In the genomic region with DNA sequence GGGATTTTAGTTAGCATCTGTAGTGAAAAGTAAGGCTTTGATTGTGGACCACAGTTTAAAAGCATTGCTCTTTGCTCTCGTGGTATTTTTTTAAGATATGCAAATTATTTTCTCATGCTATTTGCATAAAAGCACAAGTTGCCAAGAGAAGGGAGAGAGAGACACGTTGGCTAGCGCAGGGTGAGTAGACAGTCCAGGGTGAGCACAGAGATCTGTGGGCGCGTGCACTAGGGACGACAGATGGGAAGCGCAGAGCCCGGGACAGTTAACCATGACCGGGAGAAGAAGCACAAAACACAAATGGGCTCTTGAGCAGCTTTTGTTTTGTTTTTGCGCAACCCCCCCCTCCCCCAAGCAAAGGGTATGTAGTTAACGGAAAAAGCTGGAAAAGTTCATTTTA, we compare ENCODE assay signal across 27 mouse cellular contexts. TPM values are rescaled to one million over a fixed set of nuclear protein-coding genes. Genes with fewer than 3 reads are reported as not detected.
A peak's percentile ranks its signal among the peaks of the same experiment; 100 is the strongest.
DNase-seq lines count a peak whose midpoint lies in the region; ATAC-seq lines count a peak whose summit lies in the region.
"Had no signal": no experiment of that assay in that cellular context is flagged by ENCODE, and none has a peak within 500 bp of the region (broad histone marks: within the 10 kb centered on the region; RNA-seq: fewer than 3 reads in every experiment).

No protein-coding gene starts in this region.

- no peak overlapping the region for H3K9ac ChIP-seq in forebrain, embryonic 13.5 days
- no peak overlapping the region for H3K9ac ChIP-seq in forebrain, embryonic 12.5 days
- no peak overlapping the region for H3K9ac ChIP-seq in hindbrain, embryonic 11.5 days (ENCODE audit: low read depth, low read length)
- H3K9ac ChIP-seq: heart, embryonic 13.5 days; limb, embryonic 13.5 days; liver, embryonic 14.5 days had no signal

- H3K36me3 ChIP-seq in forebrain, embryonic 13.5 days (ENCODE audit: poor library complexity, severe bottlenecking) = peaks cover 28% of the 10 kb centered on the region
- peaks cover 31% of the 10 kb centered on the region for H3K36me3 ChIP-seq in forebrain, embryonic 12.5 days (replicated peaks)
- 0 out of 2 replicates have a peak, but pooled peaks cover 2% of the 10 kb centered on the region for H3K36me3 ChIP-seq in hindbrain, embryonic 11.5 days (ENCODE audit: control insufficient read depth, insufficient read depth, low read length)
- peaks cover 58% of the 10 kb centered on the region for H3K36me3 ChIP-seq in hindbrain, embryonic 10.5 days
- H3K36me3 ChIP-seq in megakaryocyte, embryonic 14.5 days (replicated peaks; ENCODE audit: low read length) = peaks cover 73% of the 10 kb centered on the region

- ATAC-seq in forebrain, embryonic 13.5 days = 0 out of 2 replicates have a peak, but pooled peaks have one; percentile 58
- ATAC-seq in forebrain, embryonic 12.5 days (ENCODE audit: low FRiP score) = no peak
- peak; percentile 49; the same call in 1 of the 2 replicates for ATAC-seq in hindbrain, embryonic 11.5 days (ENCODE audit: low FRiP score)
- ATAC-seq in megakaryocyte, adult 5-6 weeks (ENCODE audit: poor library complexity, severe bottlenecking) = no peak
- ATAC-seq: activated CD4-positive, CD25-positive, alpha-beta regulatory T cell, adult 4 months; intestine, postnatal 0 days had no signal

- no peak overlapping the region for H3K27ac ChIP-seq in forebrain, embryonic 13.5 days
- no peak overlapping the region for H3K27ac ChIP-seq in forebrain, embryonic 12.5 days
- no peak overlapping the region for H3K27ac ChIP-seq in hindbrain, embryonic 11.5 days (ENCODE audit: low read depth, low read length)
- H3K27ac ChIP-seq in hindbrain, embryonic 10.5 days = no peak overlapping the region
- H3K27ac ChIP-seq: heart, adult 2 months; heart, embryonic 13.5 days; layer of hippocampus, adult 2 months; limb, embryonic 13.5 days; liver, embryonic 14.5 days had no signal

- DNase-seq in hindbrain, embryonic 11.5 days (ENCODE audit: low spot score) = peak; percentile 23
- DNase-seq in hindbrain, embryonic 10.5 days (ENCODE audit: low spot score) = no peak
- DNase-seq in brain, adult 2 months (ENCODE audit: low read depth, low spot score) = peak; percentile 51
- DNase-seq in adrenal gland, postnatal 10 days = no peak
- DNase-seq: adrenal gland, postnatal 14 days; B cell, adult 2 months; gastrocnemius, postnatal 14 days; heart, adult 2 months; kidney, postnatal 25 days; layer of hippocampus, postnatal 36 days; lung, postnatal 4 days; right cerebral cortex, postnatal 14 days; spleen, adult 18-20 months had no signal

- H3K4me3 ChIP-seq in forebrain, embryonic 13.5 days = no peak overlapping the region
- no peak overlapping the region for H3K4me3 ChIP-seq in forebrain, embryonic 12.5 days (replicated peaks)
- no peak overlapping the region for H3K4me3 ChIP-seq in hindbrain, embryonic 11.5 days (ENCODE audit: low read depth, low read length)
- H3K4me3 ChIP-seq in hindbrain, embryonic 10.5 days = no peak overlapping the region
- peak overlapping the region; percentile 48 for H3K4me3 ChIP-seq in megakaryocyte, embryonic 14.5 days (replicated peaks)
- H3K4me3 ChIP-seq: heart, adult 2 months; heart, embryonic 13.5 days; layer of hippocampus, adult 2 months; limb, embryonic 13.5 days had no signal

- no peaks in the 10 kb centered on the region for H3K9me3 ChIP-seq in forebrain, embryonic 13.5 days (replicated peaks)
- H3K9me3 ChIP-seq in forebrain, embryonic 12.5 days = no peaks in the 10 kb centered on the region
- H3K9me3 ChIP-seq in hindbrain, embryonic 11.5 days (ENCODE audit: control insufficient read depth, low read length) = no peaks in the 10 kb centered on the region
- H3K9me3 ChIP-seq in hindbrain, embryonic 10.5 days = no peaks in the 10 kb centered on the region
- H3K9me3 ChIP-seq in megakaryocyte, embryonic 14.5 days = no peaks in the 10 kb centered on the region
- H3K9me3 ChIP-seq: G1E; heart, embryonic 13.5 days; limb, embryonic 13.5 days had no signal

- WGBS in forebrain, embryonic 13.5 days = 74% methylated on average over 11 of the region's 11 CpGs
- WGBS in forebrain, embryonic 12.5 days = 84% methylated on average over 11 of the region's 11 CpGs
- 82% methylated on average over 11 of the region's 11 CpGs for WGBS in hindbrain, embryonic 11.5 days
- 89% methylated on average over 11 of the region's 11 CpGs for WGBS in hindbrain, embryonic 10.5 days

- no peaks in the 10 kb centered on the region for H3K27me3 ChIP-seq in forebrain, embryonic 13.5 days
- no peaks in the 10 kb centered on the region for H3K27me3 ChIP-seq in forebrain, embryonic 12.5 days
- H3K27me3 ChIP-seq in hindbrain, embryonic 11.5 days (ENCODE audit: control insufficient read depth, insufficient read depth, low read length) = no peaks in the 10 kb centered on the region
- H3K27me3 ChIP-seq in hindbrain, embryonic 10.5 days (ENCODE audit: insufficient read depth, poor library complexity, severe bottlenecking) = no peaks in the 10 kb centered on the region
- H3K27me3 ChIP-seq in megakaryocyte, embryonic 14.5 days (replicated peaks) = no peaks in the 10 kb centered on the region
- H3K27me3 ChIP-seq: CH12.LX; heart, embryonic 13.5 days; limb, embryonic 13.5 days had no signal

- H3K4me1 ChIP-seq in forebrain, embryonic 13.5 days = peaks cover 4% of the 10 kb centered on the region; the same call in 1 of the 2 replicates
- no peaks in the 10 kb centered on the region for H3K4me1 ChIP-seq in forebrain, embryonic 12.5 days
- H3K4me1 ChIP-seq in hindbrain, embryonic 11.5 days (replicated peaks; ENCODE audit: control insufficient read depth, insufficient read depth, low read length) = no peaks in the 10 kb centered on the region
- no peaks in the 10 kb centered on the region for H3K4me1 ChIP-seq in hindbrain, embryonic 10.5 days (replicated peaks)
- H3K4me1 ChIP-seq in megakaryocyte, embryonic 14.5 days = peaks cover 55% of the 10 kb centered on the region
- H3K4me1 ChIP-seq: limb, embryonic 13.5 days had no signal

- H3K4me2 ChIP-seq in forebrain, embryonic 13.5 days = no peak overlapping the region
- H3K4me2 ChIP-seq in forebrain, embryonic 12.5 days = no peak overlapping the region
- no peak overlapping the region for H3K4me2 ChIP-seq in hindbrain, embryonic 11.5 days (replicated peaks; ENCODE audit: low read depth, low read length)
- H3K4me2 ChIP-seq: heart, embryonic 13.5 days; limb, embryonic 13.5 days; midbrain, embryonic 11.5 days had no signal

RNA-seq across cellular contexts. Expression of a gene that starts 15.2 kb away (rescaled TPM):
- 4.9 and 5.2 TPM in 2 replicates for polyA plus RNA-seq in forebrain, embryonic 13.5 days (2015; fragmentation: Nextera tagmentation; extraction: Ambion mirVana)
- 4.6 and 4.8 TPM in 2 replicates for polyA plus RNA-seq in forebrain, embryonic 12.5 days (2016; fragmentation: Nextera tagmentation; extraction: Ambion mirVana)
- 8.1 and 11.2 TPM in 2 replicates for polyA plus RNA-seq in hindbrain, embryonic 11.5 days (2014; fragmentation: Nextera tagmentation; extraction: Ambion mirVana)
- polyA plus RNA-seq in hindbrain, embryonic 10.5 days (2016; fragmentation: Nextera tagmentation; extraction: Ambion mirVana) = 9.5 and 9.8 TPM in 2 replicates
- 2.9 and 5.8 TPM in 2 replicates for polyA plus RNA-seq in megakaryocyte, embryonic 14.5 days (2012; ENCODE audit: insufficient read depth, low replicate concordance)
- 1.3 and 2.2 TPM in 2 replicates for total RNA-seq in megakaryocyte, adult 5-6 weeks (2015)
- 4.8 and 6.7 TPM in 2 replicates for total RNA-seq in megakaryocyte, adult 5-6 weeks (2017)
- total RNA-seq in adrenal gland, postnatal 10 days (2021) = 10 to 100 TPM; 16.7 to 18.6 TPM

RNA-seq across cellular contexts. Expression of a gene that starts 18.7 kb away (rescaled TPM):
- polyA plus RNA-seq in forebrain, embryonic 13.5 days (2015; fragmentation: Nextera tagmentation; extraction: Ambion mirVana) = 5.5 and 5.6 TPM in 2 replicates
- polyA plus RNA-seq in forebrain, embryonic 12.5 days (2016; fragmentation: Nextera tagmentation; extraction: Ambion mirVana) = 8.2 and 8.5 TPM in 2 replicates
- 8.2 and 8.3 TPM in 2 replicates for polyA plus RNA-seq in hindbrain, embryonic 11.5 days (2014; fragmentation: Nextera tagmentation; extraction: Ambion mirVana)
- 5.6 and 7.9 TPM in 2 replicates for polyA plus RNA-seq in hindbrain, embryonic 10.5 days (2016; fragmentation: Nextera tagmentation; extraction: Ambion mirVana)
- 0.79 and 4.7 TPM in 2 replicates for polyA plus RNA-seq in megakaryocyte, embryonic 14.5 days (2012; ENCODE audit: insufficient read depth, low replicate concordance)
- total RNA-seq in megakaryocyte, adult 5-6 weeks (2015) = 8.9 and 11.7 TPM in 2 replicates
- total RNA-seq in megakaryocyte, adult 5-6 weeks (2017) = 9.1 and 10.1 TPM in 2 replicates
- 1 to 10 TPM; 5.7 to 7.2 TPM for total RNA-seq in adrenal gland, postnatal 10 days (2021)

RNA-seq across cellular contexts. Expression of a gene that starts 19.4 kb away (rescaled TPM):
- 18.4 and 18.5 TPM in 2 replicates for polyA plus RNA-seq in forebrain, embryonic 13.5 days (2015; fragmentation: Nextera tagmentation; extraction: Ambion mirVana)
- 20.0 and 22.5 TPM in 2 replicates for polyA plus RNA-seq in forebrain, embryonic 12.5 days (2016; fragmentation: Nextera tagmentation; extraction: Ambion mirVana)
- 19.2 and 19.7 TPM in 2 replicates for polyA plus RNA-seq in hindbrain, embryonic 11.5 days (2014; fragmentation: Nextera tagmentation; extraction: Ambion mirVana)
- polyA plus RNA-seq in hindbrain, embryonic 10.5 days (2016; fragmentation: Nextera tagmentation; extraction: Ambion mirVana) = 16.5 and 17.9 TPM in 2 replicates
- polyA plus RNA-seq in megakaryocyte, embryonic 14.5 days (2012; ENCODE audit: insufficient read depth, low replicate concordance) = 2.4 and 7.2 TPM in 2 replicates
- total RNA-seq in megakaryocyte, adult 5-6 weeks (2015) = 11.9 and 13.5 TPM in 2 replicates
- total RNA-seq in megakaryocyte, adult 5-6 weeks (2017) = 7.2 and 9.2 TPM in 2 replicates
- 10 to 100 TPM in 1 of 2 experiments, 1 to 10 TPM in 1; 8.7 to 15.9 TPM for total RNA-seq in adrenal gland, postnatal 10 days (2021)

RNA-seq across cellular contexts. Expression of a gene that starts 28.5 kb away (rescaled TPM):
- 0.71 and 1.2 TPM in 2 replicates for polyA plus RNA-seq in forebrain, embryonic 13.5 days (2015; fragmentation: Nextera tagmentation; extraction: Ambion mirVana)
- polyA plus RNA-seq in forebrain, embryonic 12.5 days (2016; fragmentation: Nextera tagmentation; extraction: Ambion mirVana) = 0.13 and 0.93 TPM in 2 replicates
- polyA plus RNA-seq in hindbrain, embryonic 11.5 days (2014; fragmentation: Nextera tagmentation; extraction: Ambion mirVana) = 1.9 and 2.3 TPM in 2 replicates
- 1.1 and 1.5 TPM in 2 replicates for polyA plus RNA-seq in hindbrain, embryonic 10.5 days (2016; fragmentation: Nextera tagmentation; extraction: Ambion mirVana)
- polyA plus RNA-seq in megakaryocyte, embryonic 14.5 days (2012; ENCODE audit: insufficient read depth, low replicate concordance) = not detected in 2 replicates
- 0.58 TPM in 1 of 2 replicates, not detected in the other for total RNA-seq in megakaryocyte, adult 5-6 weeks (2015)
- 0.18 TPM in 1 of 2 replicates, not detected in the other for total RNA-seq in megakaryocyte, adult 5-6 weeks (2017)
- total RNA-seq in adrenal gland, postnatal 10 days (2021) = under 1 TPM in 1 of 2 experiments, not detected in 1; 0.45 TPM
- total RNA-seq: adrenal gland, postnatal 14 days; CH12.LX; heart, postnatal 25 days had no signal
- polyA plus RNA-seq: activated CD4-positive, CD25-positive, alpha-beta regulatory T cell, adult 4 months; G1E had no signal

Comparison
In these comparisons a context has a peak if more than half of its experiments do, and no peak if none do; other contexts are left out.
1. ATAC-seq: peak in forebrain, embryonic 13.5 days (single experiment) and hindbrain, embryonic 11.5 days (single experiment); none in forebrain, embryonic 12.5 days (single experiment) and megakaryocyte, adult 5-6 weeks (single experiment).
2. DNase-seq: peak in hindbrain, embryonic 11.5 days (single experiment) and brain, adult 2 months (single experiment); none in hindbrain, embryonic 10.5 days (single experiment) and adrenal gland, postnatal 10 days (single experiment).